Mouse (Mus musculus) heart, adult 11 months (tissue): ENCODE measurements around the gene Med7.

Source experiments
- DNase-seq: peaks from one replicate; pipeline ENCODE4 v3.0.0; 2022

The Med7 gene

DNA sequence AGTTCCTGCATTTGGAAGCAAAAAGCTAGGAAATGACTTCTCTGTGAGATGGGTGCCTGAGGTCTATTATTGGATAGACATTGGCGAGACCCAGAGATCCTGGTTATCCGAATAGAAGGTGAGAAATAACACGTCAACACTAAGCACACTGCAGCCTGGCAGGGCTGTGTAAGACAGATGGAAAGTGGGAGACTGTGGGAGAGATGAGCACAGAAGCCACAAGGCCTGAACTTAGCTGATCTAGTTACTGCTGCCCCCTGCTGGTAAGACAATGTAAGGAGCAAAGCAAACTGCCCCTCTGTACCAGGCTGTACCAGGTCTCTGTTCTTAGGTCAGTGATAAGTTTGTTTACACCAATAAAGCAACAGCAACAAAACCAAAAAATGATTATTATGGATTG lies 5.6 kb upstream of the Med7 start:
- peak; percentile 92 for DNase-seq

DNA sequence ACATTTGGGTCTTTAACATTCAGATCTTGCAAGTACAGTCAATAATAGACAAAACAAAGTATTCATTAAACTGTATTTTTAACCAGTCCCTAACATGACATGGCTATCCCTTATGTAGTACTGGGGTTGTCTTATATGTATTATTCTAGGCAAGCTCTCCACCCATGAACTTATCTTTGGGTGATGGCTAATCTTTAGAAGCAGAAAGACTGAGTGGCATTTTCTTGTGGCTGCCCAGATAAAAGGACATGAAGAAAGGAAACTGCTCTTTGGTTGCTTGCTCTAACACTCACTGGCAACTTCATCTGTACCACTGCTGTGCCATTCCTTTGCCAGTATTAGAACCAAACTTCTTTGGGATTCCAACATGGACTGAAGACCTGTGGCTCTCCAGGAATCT lies 1.4 kb upstream of the Med7 start:
- peak; percentile 49 for DNase-seq

DNA sequence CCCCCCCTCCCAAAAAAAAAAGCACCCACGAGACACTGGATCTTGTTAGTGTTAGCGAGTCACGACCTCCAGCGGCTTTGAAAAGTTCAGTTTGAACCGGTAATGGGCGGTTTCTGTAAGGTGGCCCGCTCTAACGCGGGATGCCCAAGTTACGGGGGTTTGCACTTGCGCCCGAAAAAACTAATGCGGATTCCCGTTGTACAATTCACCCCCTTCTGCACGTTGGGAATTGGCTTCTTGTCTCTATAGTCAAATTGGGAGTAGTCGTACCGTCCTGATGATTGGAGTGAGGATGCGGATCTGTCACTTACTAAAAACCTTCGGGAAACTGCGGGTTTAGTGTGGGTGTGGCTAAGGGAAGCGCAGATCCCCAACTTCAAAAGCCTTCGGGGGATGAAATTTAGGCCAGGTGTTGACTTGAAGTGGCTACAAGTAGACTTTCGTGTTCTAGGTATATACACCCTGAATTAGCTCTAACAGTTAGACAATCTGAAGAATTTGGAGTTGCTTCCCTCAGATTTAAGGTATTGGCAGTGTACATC lies 805 bp downstream of the Med7 start:
- no peak for DNase-seq

DNA sequence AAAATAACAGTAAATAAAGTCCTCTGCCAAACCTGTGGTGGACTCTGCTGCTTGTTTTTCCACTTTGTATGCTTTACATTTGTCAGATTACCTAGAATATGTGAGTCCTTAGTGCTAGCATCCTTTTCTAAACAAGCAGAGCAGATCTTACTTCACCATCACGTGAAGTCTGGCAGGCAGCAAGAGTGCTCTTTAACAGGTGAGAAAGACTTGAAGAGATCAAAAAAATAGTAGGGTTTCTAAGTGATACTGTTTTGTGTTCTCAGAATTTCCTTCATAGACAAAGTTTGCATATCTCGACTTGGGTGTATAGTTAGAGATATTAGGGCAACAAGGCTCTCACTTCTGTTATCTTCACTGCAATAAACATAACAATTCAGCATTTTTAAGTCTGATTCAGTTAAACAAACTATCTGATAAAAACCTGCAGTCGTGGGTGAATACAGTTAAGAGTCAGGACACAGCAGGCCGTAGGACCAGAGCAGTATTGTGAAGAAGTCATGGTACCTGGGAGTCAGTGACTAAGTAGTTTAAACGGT lies 2.3 kb downstream of the Med7 start:
- DNase-seq: peak; percentile 16

DNA sequence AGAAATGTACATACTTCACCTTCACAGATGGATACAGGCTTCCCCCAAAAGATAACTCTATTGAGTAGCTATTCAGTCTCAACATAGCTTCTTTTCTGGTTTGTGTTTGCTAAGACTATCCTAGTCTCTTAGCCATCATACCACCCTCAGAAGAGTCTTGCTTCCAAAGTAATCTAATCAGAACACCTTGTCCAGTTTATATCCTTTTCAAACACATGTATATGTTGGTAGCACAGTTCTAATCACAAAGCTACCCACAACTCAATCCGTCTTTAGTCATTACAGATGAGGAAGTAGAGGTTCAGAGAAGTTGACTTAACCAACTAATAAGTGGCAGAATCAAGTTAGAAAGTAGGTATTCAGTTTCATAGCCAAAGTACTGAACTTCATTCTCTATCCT lies 5.0 kb downstream of the Med7 start:
- no peak for DNase-seq

DNA sequence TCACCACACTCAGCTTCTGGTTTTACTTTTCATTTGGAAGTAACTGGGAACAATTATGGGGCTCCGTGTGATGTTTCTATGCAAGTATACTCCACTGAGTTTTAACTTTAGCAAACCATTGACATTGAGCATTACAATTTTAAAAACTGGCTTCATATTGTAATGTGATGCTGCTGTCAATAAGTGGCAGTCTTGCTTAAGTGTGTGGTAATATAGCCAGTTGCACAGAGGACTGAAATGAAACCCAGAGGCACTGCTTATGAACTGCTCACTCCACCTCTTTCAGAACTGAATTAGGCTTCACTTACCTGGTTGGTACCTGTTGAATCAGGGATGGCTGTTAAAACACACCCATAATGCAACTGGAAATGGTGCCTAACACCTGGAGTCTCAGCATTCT lies 6.4 kb downstream of the Med7 start:
- peak; percentile 35 for DNase-seq

DNA sequence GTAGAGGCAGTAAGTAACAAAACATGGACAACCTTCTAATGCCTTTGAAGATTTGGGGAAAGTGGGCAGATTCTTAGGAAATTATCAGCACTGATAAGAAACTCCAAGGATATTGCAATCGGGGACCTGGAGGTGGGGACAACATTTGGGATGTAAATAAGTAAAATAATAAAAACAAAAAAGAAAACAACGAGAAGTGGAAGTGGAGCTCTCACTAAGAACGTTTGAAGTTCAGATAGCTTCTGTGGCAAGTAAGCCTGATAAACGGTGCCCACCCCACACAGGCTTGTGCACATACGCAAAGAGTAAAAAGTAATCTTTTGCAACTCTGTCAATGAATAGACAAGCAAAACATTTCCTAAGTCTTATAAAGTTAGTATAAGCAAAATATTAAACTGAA lies 7.3 kb downstream of the Med7 start:
- no peak for DNase-seq

DNA sequence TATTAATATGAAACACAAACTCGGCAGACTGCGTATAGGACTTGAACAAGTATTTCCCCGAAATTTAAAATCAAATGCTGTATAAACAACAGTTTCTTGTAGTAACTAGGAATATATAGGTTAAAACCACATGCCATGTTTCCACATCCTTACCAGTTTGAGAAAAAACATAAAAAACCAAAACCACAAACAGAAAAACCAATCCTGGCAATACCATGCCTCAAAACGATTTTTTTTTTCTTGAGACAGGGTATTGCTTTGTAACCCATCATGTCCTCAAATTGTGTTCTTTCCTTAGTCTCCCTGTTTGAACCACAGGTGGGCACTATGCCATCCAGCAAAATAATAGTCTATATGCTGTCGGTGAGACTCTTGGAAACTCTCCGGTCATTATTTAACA lies 9.4 kb downstream of the Med7 start:
- DNase-seq: peak; percentile 17

DNA sequence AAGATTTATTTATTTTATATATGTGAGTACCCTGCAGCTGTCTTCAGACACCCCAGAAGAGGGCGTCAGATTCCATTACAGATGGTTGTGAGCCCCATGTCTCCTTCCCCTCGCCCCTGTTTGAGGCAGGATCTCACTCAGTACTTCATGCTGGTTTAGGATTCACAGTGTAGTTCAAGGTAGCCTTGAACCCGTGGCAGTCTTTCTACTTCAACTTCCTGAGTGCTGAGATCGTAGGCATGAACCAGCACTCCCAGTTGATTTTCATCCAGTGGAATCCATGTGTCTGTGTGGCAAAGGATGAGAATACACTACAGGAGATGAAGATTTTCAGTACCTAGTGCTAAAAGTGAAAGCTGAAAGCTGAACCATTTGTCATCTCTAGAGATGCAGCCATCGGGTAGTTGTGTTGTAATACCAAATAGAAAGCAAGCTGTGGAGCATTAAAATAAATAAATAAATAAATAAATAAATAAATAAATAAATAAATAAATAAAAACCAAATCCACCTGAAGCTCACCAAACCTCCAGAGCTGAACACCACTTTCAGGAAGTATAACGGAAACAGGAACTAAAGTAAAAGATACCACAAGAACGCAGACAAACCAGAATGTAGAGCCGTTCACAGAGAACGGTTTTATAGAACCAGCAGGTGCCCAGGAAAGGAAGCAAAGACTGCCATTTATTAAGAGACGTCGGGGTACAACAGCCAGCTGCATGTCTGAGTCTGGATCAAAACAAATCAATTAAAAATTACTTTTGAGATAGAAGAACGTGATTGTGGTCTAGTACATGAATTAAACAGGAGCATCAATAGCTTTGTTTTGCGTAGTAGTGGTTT lies 11.1 kb downstream of the Med7 start:
- peak; percentile 76 for DNase-seq

DNA sequence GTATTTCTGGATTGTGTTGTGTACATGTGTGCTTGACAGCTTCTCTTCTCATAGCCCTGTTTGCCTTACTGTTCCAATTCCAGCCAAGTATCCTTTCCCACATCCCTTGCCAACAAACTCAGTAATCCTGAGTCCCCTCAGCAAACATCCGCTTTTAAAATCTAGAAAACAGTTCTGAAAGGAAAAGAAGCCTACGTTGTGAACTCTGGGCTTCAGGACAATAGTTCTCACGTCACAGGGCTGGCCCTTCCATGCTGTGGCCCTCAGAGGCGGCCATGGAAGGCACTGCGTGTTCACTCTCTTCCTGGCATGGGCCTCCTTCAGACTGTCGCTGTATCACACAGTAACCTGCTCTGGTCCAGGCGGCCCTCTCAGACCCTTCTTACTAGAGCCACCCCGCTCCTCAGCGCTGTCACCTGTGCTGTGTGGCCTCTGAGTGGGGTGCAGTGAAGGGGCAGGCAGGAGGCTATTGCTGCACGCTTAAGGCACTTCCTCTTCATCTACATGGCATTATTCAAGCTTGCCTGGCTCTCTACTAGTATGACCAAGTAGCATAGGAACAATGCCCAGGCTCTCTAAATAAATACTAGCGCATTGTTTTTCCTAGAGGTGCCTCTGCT lies 12.8 kb downstream of the Med7 start:
- DNase-seq: peak; percentile 92

DNA sequence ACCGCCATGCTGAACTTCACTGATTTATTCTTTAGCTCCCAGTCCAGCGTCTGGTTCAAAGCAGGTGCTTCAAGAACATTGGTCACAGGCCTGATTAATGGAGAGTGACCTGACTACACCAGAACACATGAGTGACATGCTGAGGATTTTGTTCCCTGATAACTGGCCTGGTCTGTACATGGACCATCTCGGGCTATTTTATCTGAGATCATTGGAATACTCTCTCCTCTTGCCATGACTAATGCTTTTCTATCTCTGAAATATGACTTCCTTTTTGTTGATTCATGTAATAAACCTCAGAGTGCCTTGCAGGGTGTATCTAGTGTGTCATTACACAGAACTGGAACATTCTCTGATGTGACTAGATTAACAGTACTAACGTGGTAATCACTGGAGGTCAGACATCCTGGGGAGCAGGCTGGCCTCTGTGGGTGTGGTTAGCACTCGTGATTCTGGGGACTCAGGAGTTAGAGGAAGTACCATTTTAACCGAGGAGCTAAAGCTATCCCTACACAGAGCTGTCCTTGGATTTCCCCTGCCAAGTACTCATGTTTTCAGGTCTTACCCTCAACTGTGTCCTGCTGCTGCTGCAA lies 17.8 kb downstream of the Med7 start, which contains the start of gene Havcr2:
TSS of gene Havcr2 (plus strand) at position 483 of the 593 bp plus-strand sequence.
- DNase-seq: peak; percentile 93

DNA sequence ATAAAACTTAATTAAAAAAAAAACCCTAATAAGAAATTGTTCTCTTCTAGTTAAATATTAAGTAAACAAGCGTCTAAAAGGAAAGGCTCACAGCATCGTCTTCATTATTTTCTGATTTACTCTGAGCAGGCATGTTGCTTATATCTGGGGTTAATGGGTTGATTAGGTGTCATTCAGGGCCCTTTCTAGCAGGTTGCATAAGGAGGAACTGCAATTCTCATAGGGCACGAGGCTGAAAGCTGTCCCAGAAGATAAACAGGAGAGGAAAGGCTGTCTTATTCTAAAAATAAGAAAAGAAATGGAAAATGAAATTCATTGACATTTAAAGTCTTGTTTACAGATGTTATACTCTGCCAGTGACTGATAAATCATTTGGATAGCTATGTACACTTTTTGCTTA lies 23.2 kb downstream of the Med7 start:
- DNase-seq: no peak

DNA sequence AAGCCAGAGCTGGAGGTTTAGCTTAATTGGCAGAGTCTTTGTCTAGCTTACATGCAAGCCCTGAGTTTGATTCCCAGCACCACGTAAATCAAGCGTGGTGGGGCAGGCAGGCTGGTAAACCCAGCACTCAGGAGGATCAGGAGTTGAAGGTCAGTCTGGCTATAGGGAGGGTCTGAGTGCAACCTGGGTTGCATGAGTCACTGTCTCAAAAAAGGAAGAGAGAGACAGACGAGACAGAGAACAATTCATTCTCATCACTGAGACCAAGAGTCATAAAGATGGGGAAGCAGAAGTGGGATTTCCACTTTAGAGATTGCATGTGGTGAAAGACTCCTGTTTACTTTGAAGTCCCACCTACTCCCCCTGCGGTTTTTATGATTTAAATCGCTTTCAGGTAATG lies 24.6 kb downstream of the Med7 start:
- peak; percentile 84 for DNase-seq

DNA sequence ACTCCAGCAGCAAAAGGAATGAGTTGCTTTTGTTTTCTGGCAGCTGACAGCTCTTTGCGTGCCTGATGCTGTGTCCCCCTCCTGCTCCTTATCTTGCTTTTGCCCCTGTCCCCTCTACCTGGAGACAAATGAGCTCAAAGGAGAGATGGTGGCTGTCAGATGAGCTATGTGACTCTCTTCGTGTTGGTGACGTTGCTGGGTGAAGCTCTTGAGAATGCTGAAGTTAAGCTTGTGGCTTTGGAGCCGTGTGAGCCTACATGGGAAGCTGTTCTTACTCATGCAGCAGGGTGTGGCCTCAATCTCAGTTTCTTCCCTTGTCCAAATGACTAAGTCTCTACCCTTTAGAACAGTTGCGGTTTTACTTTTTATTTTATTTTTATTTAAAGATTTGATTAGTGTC lies 25.2 kb downstream of the Med7 start:
- peak; percentile 73 for DNase-seq

DNA sequence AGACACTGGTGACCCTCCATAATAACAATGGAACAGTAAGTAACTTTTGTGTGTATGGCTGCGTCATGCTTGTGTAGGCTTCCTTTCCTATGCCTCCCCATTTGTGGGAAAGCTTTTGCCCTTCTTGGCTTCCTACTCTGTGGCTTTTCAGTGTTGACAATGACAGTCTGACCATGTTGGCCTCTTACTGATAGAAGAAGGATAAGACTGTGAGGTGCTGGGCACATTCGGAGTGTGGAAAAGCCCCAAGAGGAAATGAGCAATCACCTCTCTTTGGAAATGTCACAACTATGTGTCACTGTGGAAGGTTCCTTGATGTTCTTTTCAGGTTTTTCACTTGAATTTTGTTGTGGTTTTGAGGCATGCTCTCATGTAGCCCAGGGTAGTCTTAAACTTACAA lies 30.2 kb downstream of the Med7 start:
- peak; percentile 58 for DNase-seq

DNA sequence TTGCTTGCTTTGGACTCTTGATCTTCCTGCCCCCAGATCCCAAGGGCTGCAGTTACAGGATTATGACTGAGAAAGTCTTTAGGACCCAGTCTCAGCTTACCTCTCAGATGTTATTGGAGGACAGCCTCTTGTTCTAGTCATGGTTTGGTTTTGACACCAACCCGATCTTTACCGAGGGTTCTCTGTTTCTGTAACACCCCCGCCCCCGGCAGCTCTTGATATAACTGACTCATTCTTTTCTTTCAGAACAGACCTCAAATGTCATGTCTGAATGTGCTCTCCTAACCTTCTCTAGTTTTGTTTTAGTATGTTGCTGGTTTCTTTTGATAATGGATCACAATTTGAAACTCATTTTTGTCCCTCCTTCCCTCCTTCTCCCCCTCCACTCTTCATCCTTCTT lies 37.5 kb downstream of the Med7 start:
- peak; percentile 18 for DNase-seq

DNA sequence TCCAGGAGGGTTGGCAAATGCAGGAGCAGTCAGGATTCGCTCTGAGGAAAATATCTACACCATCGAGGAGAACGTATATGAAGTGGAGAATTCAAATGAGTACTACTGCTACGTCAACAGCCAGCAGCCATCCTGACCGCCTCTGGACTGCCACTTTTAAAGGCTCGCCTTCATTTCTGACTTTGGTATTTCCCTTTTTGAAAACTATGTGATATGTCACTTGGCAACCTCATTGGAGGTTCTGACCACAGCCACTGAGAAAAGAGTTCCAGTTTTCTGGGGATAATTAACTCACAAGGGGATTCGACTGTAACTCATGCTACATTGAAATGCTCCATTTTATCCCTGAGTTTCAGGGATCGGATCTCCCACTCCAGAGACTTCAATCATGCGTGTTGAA lies 42.6 kb downstream of the Med7 start:
- DNase-seq: peak; percentile 82

DNA sequence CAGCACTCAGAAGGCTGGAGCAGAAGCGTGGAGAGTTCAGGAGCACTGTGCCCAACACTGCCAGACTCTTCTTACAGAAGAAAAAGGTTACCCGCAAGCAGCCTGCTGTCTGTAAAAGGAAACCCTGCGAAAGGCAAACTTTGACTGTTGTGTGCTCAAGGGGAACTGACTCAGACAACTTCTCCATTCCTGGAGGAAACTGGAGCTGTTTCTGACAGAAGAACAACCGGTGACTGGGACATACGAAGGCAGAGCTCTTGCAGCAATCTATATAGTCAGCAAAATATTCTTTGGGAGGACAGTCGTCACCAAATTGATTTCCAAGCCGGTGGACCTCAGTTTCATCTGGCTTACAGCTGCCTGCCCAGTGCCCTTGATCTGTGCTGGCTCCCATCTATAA lies 43.8 kb downstream of the Med7 start:
- peak; percentile 95 for DNase-seq

DNA sequence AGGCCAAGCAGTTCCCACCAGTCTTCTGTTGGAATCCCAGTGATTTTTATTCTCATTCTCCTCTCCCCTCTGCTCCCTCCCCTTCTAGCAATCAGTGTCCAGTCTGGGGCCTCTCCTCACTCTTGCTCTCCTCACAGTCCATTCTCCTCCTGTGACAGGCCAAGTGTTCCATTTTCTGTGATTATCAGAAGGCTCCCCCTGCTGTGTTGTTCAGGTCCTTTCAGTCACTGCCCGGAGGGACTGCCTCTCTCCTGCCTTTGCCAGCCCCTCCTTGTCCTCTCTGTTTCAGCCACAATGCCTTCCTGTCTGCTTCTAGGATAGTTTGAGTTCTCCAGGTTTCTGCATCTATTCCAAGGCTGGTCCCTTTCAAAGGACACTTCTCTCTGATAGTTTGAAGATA lies 51.5 kb downstream of the Med7 start:
- DNase-seq: peak; percentile 74

DNA sequence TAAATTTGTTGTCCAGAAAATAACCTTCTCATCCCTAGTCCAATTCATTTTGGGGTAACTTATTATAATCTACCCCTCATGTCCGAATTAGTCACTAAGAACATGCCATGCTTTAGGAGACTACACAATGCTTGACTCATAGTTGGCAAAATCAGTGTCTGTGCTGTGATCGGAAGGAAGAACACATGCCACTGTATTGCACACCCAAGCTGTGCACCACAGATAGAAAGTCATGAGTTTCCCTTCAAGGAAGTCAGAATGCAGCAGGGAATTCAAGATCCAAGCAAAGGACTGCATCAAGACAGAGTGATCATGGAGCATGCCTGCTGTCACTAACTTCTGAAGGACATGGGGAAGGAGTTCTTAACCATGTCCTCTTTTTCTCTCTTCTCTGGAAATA lies 51.9 kb downstream of the Med7 start:
- DNase-seq: no peak
